Comparison of ENCODE assay signal across 10 mouse cellular contexts in genomic region chr6:121329848-121330508, GRCm38 (mm10). TPM values are rescaled to one million over a fixed set of nuclear protein-coding genes. Genes with fewer than 3 reads are reported as not detected.
DNase-seq lines count a peak whose midpoint lies in the region; ATAC-seq and TF ChIP-seq lines count a peak whose summit lies in the region.
"Had no signal": no experiment of that assay in that cellular context is flagged by ENCODE, and none has a peak within 500 bp of the region (broad histone marks: within the 10 kb centered on the region; RNA-seq: fewer than 3 reads in every experiment).

No protein-coding gene starts in this region.

- H3K79me2 ChIP-seq in liver, adult 2 months (ENCODE audit: control insufficient read depth, insufficient read depth, low read length): no peaks in the 10 kb centered on the region

- H3K27ac ChIP-seq in liver, adult 2 months (replicated peaks; ENCODE audit: insufficient read depth, low read depth, low read length): peak overlapping the region; percentile 28
- H3K27ac ChIP-seq in forebrain, embryonic 16.5 days (ENCODE audit: low read length): no peak overlapping the region
- peak overlapping the region; percentile 70 for H3K27ac ChIP-seq in limb, embryonic 10.5 days
- H3K27ac ChIP-seq in midbrain, embryonic 15.5 days: no peak overlapping the region
- H3K27ac ChIP-seq: limb, embryonic 15.5 days had no signal

- no peak overlapping the region for H3K9ac ChIP-seq in liver, adult 2 months (ENCODE audit: low read depth, low read length)
- H3K9ac ChIP-seq in forebrain, embryonic 16.5 days (replicated peaks; ENCODE audit: low read depth, low read length): no peak overlapping the region
- H3K9ac ChIP-seq in midbrain, embryonic 15.5 days: no peak overlapping the region
- H3K9ac ChIP-seq: limb, embryonic 15.5 days had no signal

- no peak overlapping the region for H3K4me3 ChIP-seq in liver, adult 2 months (ENCODE audit: insufficient read depth, low read depth, low read length)
- no peak overlapping the region for H3K4me3 ChIP-seq in forebrain, embryonic 16.5 days (replicated peaks; ENCODE audit: low read length)
- no peak overlapping the region for H3K4me3 ChIP-seq in limb, embryonic 10.5 days
- H3K4me3 ChIP-seq in midbrain, embryonic 15.5 days: no peak overlapping the region
- H3K4me3 ChIP-seq: erythroblast, embryonic 14.5 days; limb, embryonic 15.5 days had no signal

- ATAC-seq in forebrain, embryonic 16.5 days: peak; percentile 15
- 0 out of 2 replicates have a peak, but pooled peaks have one; percentile 16 for ATAC-seq in midbrain, embryonic 15.5 days (replicated peaks)

- peaks cover 17% of the 10 kb centered on the region for H3K4me1 ChIP-seq in liver, adult 2 months (ENCODE audit: control insufficient read depth, insufficient read depth, low read length)
- peaks cover 25% of the 10 kb centered on the region for H3K4me1 ChIP-seq in forebrain, embryonic 16.5 days (replicated peaks; ENCODE audit: control insufficient read depth, insufficient read depth, low read length)
- H3K4me1 ChIP-seq in limb, embryonic 10.5 days: peaks cover 38% of the 10 kb centered on the region
- H3K4me1 ChIP-seq in midbrain, embryonic 15.5 days: peaks cover 8% of the 10 kb centered on the region; the same call in 1 of the 2 replicates

- no peak for TF ChIP-seq POLR2A in liver, adult 2 months (IDR thresholded peaks at IDR 0.05; ENCODE audit: extremely low read depth, insufficient read depth, low read length)

- 8% methylated on average over 10 of the region's 10 CpGs for WGBS in liver, adult 2 months
- 11% methylated on average over 10 of the region's 10 CpGs for WGBS in forebrain, embryonic 16.5 days
- 15% methylated on average over 10 of the region's 10 CpGs for WGBS in limb, embryonic 10.5 days
- WGBS in midbrain, embryonic 15.5 days: 12% methylated on average over 10 of the region's 10 CpGs

- H3K9me3 ChIP-seq in forebrain, embryonic 16.5 days (ENCODE audit: control insufficient read depth, low read length): no peaks in the 10 kb centered on the region
- no peaks in the 10 kb centered on the region for H3K9me3 ChIP-seq in limb, embryonic 10.5 days (replicated peaks)
- no peaks in the 10 kb centered on the region for H3K9me3 ChIP-seq in midbrain, embryonic 15.5 days
- H3K9me3 ChIP-seq: limb, embryonic 15.5 days had no signal

- TF ChIP-seq CTCF in liver, adult 2 months (IDR thresholded peaks at IDR 0.05; ENCODE audit: low read depth, low read length): peak; percentile 49

- H3K36me3 ChIP-seq in liver, adult 2 months (ENCODE audit: control insufficient read depth, insufficient read depth, low read length): peaks cover 46% of the 10 kb centered on the region
- H3K36me3 ChIP-seq in forebrain, embryonic 16.5 days (ENCODE audit: control insufficient read depth, insufficient read depth): no peaks in the 10 kb centered on the region
- no peaks in the 10 kb centered on the region for H3K36me3 ChIP-seq in limb, embryonic 10.5 days
- H3K36me3 ChIP-seq in midbrain, embryonic 15.5 days (replicated peaks): no peaks in the 10 kb centered on the region
- H3K36me3 ChIP-seq: limb, embryonic 15.5 days had no signal

- H3K27me3 ChIP-seq in liver, adult 2 months (ENCODE audit: control insufficient read depth, insufficient read depth, low read length): no peaks in the 10 kb centered on the region
- H3K27me3 ChIP-seq in forebrain, embryonic 16.5 days (replicated peaks; ENCODE audit: control insufficient read depth, insufficient read depth, low read length): no peaks in the 10 kb centered on the region
- H3K27me3 ChIP-seq in limb, embryonic 10.5 days (ENCODE audit: low read depth, poor library complexity, severe bottlenecking): 0 out of 2 replicates have a peak, but pooled peaks cover 3% of the 10 kb centered on the region
- H3K27me3 ChIP-seq in midbrain, embryonic 15.5 days (replicated peaks): no peaks in the 10 kb centered on the region
- H3K27me3 ChIP-seq: limb, embryonic 15.5 days had no signal

- peak; percentile 92 for DNase-seq in liver, adult 2 months (ENCODE audit: extremely low read depth, low read depth, low spot score)
- no peak for DNase-seq in liver
- DNase-seq in limb, embryonic 10.5 days (ENCODE audit: low spot score): peak; percentile 62
- DNase-seq in adrenal gland, postnatal 10 days: no peak
- no peak for DNase-seq in thymus, adult 18-20 months
- no peak for DNase-seq in gastrocnemius, postnatal 25 days

- H3K4me2 ChIP-seq in forebrain, embryonic 16.5 days (ENCODE audit: low read length): no peak overlapping the region
- H3K4me2 ChIP-seq in midbrain, embryonic 15.5 days: no peak overlapping the region
- H3K4me2 ChIP-seq: limb, embryonic 15.5 days had no signal

RNA-seq across cellular contexts. Expression of gene Slc6a12, which starts 12.9 kb away (rescaled TPM):
- total RNA-seq in liver, adult 2 months (2014; rRNA removed): 80.5 and 86.8 TPM in 2 replicates
- polyA plus RNA-seq in liver, adult 2 months (2012; rRNA removed): 150 and 172 TPM in 2 replicates
- 0.53 and 0.79 TPM in 2 replicates for polyA plus RNA-seq in forebrain, embryonic 16.5 days (2015; fragmentation: Nextera tagmentation; extraction: Ambion mirVana)
- polyA plus RNA-seq in limb, embryonic 10.5 days (2016; fragmentation: Nextera tagmentation; extraction: Ambion mirVana): 0.55 and 1.0 TPM in 2 replicates
- polyA plus RNA-seq in midbrain, embryonic 15.5 days (2015; fragmentation: Nextera tagmentation; extraction: Ambion mirVana): 2.5 and 3.3 TPM in 2 replicates
- 1 to 10 TPM; 4.0 to 7.0 TPM for total RNA-seq in adrenal gland, postnatal 10 days (2021)
- under 1 TPM in 1 of 2 experiments, not detected in 1; 0.32 TPM for total RNA-seq in gastrocnemius, postnatal 25 days (2021)
- polyA plus RNA-seq: erythroblast, embryonic 14.5 days had no signal

RNA-seq across cellular contexts. Expression of gene Slc6a13, which starts 30.0 kb away (rescaled TPM):
- total RNA-seq in liver, adult 2 months (2014; rRNA removed): 159 and 178 TPM in 2 replicates
- 264 and 272 TPM in 2 replicates for polyA plus RNA-seq in liver, adult 2 months (2012; rRNA removed)
- polyA plus RNA-seq in forebrain, embryonic 16.5 days (2015; fragmentation: Nextera tagmentation; extraction: Ambion mirVana): 24.7 and 33.1 TPM in 2 replicates
- polyA plus RNA-seq in limb, embryonic 10.5 days (2016; fragmentation: Nextera tagmentation; extraction: Ambion mirVana): 1.1 and 1.7 TPM in 2 replicates
- polyA plus RNA-seq in midbrain, embryonic 15.5 days (2015; fragmentation: Nextera tagmentation; extraction: Ambion mirVana): 50.2 and 63.7 TPM in 2 replicates
- total RNA-seq in adrenal gland, postnatal 10 days (2021): 10 to 100 TPM; 11.4 to 27.6 TPM
- total RNA-seq in gastrocnemius, postnatal 25 days (2021): under 1 TPM; 0.79 to 0.86 TPM

Comparison
In these comparisons a context has a peak if more than half of its experiments do, and no peak if none do; other contexts are left out.
1. DNase-seq: peak in liver, adult 2 months (single experiment) and limb, embryonic 10.5 days (single experiment); none in liver (single experiment), adrenal gland, postnatal 10 days (single experiment), thymus, adult 18-20 months (0 of 2) and gastrocnemius, postnatal 25 days (single experiment).
2. H3K27ac ChIP-seq: peak in liver, adult 2 months (single experiment) and limb, embryonic 10.5 days (single experiment); none in forebrain, embryonic 16.5 days (single experiment) and midbrain, embryonic 15.5 days (single experiment).
3. RNA of gene Slc6a12, which starts 12.9 kb away (polyA plus RNA-seq): 150 to 172 TPM in liver, adult 2 months; 2.5 to 3.3 TPM in midbrain, embryonic 15.5 days, 0.53 to 0.79 TPM in forebrain, embryonic 16.5 days and 0.55 to 1.0 TPM in limb, embryonic 10.5 days; every median in the first group is over 10 times any median in the second.